Mouse (Mus musculus) liver, adult (tissue): ENCODE results near the gene Samd4b.

Source experiments
- GATA4 ChIP-seq: IDR thresholded peaks from 2 replicates; pipeline ENCODE4 v1.6.1; 2014; ENCODE audit warnings: mild to moderate bottlenecking, low read length; ENCODE audit not compliant: insufficient replicate concordance

Gene Samd4b

GRCm38 (mm10) chr7:28595751-28596435 lies 2.1 kb downstream of the Samd4b start:
- no peak for TF ChIP-seq GATA4

DNA sequence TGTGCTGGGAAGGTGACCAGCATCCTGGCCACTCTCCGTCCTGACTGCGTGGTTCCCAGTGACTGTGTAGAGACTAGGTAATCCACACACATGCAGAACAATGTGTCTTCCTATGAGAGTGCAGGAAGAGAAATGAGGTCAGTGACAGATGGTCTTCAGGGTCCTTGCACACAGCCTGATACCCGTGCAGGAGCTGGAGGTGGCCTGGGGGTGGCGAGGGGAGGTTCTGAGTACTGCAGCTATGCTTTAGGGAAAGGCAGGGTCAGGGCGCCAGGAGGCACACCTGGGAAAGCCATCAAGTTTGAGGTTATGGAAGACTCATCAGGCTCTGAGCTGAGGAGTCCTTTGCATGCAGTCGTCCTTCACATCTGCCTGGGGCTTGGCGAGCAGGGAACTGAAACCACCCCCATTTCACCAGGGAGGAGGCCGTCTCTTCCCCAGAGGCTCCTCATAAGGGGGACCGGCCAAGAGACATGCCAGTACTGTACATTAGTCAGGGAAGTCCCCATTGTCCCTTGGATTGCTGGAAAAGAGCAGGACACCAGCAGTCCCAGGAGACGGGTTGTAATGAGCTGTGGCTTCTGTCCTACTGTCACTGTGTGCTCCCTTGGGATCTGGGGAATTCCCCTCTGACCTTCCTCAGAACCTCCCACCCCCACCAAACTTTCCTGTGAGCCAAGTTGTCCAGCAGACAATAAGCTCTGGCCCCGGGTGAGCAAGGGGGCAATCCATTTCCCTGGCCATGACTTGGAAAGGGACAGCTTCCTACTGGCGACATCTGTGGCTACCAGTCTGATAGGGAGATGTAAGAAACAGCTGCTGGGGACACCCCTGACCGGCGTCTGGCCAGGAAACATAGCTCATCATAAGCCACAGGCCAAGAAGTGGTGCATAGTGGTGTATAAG lies 4.5 kb downstream of the Samd4b start:
- TF ChIP-seq GATA4: no peak

GRCm38 (mm10) chr7:28591862-28592261 lies 6.1 kb downstream of the Samd4b start:
- TF ChIP-seq GATA4: no peak

DNA sequence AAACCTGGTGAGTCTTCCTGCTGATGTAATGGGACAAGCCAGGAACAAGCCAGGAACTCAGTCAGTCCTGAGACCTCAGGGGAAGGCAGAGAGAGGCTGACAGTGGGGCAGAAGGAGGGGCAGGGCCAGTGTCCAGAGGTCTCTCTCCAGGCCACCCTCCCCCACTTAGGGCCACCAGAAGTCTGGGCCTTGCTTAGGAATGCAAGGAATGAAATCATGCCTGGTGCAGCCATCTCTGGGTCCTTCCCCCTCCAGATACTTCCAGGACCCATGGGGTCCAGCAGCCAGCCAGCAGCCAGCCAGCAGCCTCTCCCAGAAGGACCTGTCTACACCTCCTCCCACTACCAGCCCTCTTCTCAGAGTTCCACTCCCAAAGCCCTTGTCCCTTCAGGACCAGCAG lies 10.3 kb downstream of the Samd4b start:
- no peak for TF ChIP-seq GATA4

GRCm38 (mm10) chr7:28586663-28587411 lies 11.1 kb downstream of the Samd4b start:
- TF ChIP-seq GATA4: no peak

- no peak for TF ChIP-seq GATA4
Measured at GRCm38 (mm10) chr7:28585001-28585400, 12.9 kb downstream of the Samd4b start.

GRCm38 (mm10) chr7:28584468-28584867 lies 13.5 kb downstream of the Samd4b start:
- no peak for TF ChIP-seq GATA4

DNA sequence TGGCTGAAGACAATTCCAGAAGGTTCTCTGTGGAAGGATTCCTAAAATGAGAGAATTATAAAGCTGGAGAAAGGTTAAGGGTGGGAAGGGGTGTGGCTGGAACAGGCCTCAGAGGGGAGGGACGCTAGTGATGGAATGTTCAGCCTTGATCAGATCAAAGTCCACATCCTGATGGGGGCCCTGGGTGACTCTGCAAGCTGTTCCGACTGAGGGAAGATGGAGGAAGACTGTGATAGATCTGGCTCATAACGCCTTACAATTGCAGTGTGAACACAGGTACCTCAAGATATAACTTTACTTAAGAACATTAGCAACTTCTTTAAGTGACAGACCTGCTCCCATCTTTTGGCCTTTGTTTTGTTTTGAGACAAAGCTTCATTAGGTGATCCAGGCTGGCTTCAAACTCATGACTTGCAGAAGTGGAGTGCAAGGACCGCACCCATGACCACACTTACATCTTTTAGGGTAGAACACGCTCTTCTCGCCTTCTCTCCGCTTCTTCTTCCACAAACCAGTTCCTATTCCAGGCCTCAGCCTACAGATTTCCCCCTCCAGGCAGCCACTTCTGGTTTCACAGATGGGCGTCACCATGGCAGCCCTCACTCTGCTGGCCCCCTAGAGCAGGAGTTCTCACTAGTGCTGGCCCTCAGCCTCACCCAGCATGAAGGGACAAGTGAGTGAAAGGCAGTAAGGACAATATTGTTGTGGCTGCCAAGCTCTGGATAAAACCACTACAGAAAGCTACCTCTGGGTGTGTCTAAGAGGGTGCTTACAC lies 14.2 kb downstream of the Samd4b start:
- TF ChIP-seq GATA4: no peak

DNA sequence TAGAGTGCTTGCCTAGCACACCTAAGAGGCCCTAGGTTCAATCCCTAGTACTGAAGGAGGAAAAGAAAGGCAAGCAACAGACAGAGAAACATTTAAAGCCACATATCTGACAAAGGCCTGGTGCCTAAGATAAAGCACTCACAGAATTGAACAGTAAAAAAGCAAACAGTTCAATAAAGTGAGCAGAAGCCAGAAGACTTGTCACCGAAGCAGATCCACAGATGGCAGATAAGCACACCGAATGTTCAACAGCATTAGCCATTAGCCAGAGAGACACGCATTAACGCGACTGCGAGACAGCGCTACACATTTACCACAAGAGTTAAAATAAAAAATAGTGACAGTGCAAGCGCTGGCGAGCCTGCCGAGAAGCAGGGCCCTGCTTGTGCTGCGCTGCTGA lies 15.1 kb downstream of the Samd4b start:
- no peak for TF ChIP-seq GATA4

DNA sequence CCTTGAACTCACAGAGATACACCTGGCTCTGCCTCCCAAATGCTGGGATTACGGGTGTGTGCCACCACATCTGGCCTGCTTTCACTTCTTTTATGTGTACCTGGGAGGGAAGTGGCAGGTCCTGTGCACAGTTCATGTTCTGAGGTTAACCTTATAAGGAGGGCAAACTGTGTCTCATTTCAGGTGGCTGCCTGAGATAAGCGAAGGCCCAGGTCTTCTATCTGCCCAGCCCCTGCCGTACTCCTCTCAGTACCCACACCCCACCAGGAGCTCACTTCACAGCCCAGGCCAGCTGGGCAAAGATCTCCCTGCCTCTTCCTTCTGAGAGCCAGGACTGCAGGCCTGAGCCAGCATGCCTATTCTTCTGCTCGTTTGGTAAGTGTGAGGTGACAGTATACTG lies 16.2 kb downstream of the Samd4b start:
- no peak for TF ChIP-seq GATA4

GRCm38 (mm10) chr7:28579826-28580225 lies 18.1 kb downstream of the Samd4b start:
- TF ChIP-seq GATA4: no peak

DNA sequence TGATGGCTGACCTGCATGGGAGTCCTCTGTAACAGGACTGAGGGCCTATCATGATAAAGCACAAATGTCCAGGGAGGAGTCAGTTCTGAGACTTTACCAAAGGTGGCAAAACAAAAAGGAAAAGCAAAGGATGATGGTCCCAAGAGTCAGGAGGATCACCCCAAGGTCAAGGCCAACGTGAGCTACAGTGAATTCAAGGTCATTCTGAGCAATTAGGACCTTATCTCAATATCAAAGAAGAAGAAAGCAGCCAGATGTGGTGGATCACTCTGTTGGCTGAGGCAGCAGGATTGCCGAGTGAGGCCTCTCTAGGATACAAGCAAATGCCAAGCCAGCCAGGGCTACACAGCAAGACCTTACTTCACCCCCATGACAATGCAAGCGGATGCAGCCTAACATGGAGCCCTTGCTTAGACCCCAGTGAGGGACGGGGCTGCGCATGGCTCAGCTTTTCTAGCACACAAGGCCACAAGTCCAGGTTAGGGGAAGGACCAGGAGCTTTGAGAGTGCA lies 19.3 kb downstream of the Samd4b start:
- no peak for TF ChIP-seq GATA4

DNA sequence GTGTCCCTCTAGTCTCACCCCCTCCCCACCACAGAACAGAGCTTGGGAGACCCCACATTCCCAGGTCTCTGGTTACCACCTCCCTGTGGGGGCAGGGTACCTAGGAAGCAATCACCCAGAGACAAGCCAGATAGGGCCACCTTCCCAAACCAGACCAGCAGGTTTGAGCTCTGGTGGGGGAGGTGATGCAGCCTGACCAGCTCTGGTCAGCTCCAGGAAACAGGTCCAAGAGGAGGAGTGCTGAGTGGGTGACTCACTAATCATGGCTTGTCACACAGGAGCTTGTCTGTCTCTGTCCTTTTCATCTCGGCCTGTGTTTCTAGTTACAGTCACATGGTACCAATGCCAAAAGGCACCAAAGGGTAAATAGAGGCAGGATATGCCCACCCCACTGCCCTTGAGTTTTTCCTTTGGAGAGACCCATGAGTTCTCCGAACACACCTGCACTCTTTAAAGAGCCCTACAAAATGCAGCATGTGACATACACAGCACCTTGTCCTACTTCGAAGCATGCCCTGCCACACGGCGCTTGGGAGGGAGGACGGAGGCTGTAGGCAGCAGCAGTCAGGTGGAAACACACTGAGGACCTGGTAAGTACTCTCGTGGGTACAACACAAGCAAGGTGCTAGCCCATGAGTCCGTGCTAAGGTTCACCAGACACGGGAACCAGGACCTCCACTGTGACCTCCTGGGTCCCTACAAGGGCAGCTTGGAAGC lies 20.0 kb downstream of the Samd4b start:
- TF ChIP-seq GATA4: no peak

DNA sequence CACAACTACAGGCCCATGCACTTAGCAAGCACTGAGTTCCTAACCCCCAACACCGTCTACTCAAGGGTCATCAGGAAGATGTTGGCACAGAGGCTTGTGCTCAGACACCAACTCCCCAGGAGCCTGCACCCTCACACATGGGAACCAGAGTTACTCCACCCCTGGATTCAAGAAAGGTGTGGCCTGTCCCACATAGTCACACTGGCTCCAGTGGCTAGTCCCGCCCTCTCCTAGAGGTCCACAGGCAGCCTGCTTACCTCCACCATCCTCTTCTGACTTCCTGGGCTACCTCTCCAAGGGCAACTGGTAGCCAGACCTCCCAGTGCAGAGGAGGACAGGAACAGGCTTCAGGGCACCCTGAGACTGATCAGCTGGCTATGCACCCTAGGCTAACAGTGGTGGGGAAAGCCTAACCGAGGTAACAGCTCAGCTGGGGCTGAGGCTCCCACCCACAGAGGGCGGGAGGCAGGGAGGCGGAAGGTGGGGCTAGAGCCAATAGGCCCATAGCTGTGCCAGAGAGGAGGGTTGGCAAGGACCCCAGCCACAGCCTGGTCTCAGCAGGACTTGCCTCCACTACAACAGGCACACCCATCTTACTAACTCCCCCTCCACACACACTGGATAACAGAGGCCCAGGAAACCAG lies 21.6 kb downstream of the Samd4b start:
- TF ChIP-seq GATA4: no peak
